Mouse (Mus musculus) liver, postnatal 0 days (tissue): ENCODE measurements around the gene Mrpl35. TPM values are rescaled to one million over a fixed set of nuclear protein-coding genes. Genes with fewer than 3 reads are reported as not detected.

Source experiments
- ATAC-seq: fragments of 200-750 bp; cut with Nextera tagmentation; 2 replicates; pipeline ENCODE4 v1.8.0; 2017; ENCODE audit warnings: mild to moderate bottlenecking, moderate library complexity
- DNase-seq: peaks from one replicate; pipeline ENCODE4 v3.0.0-alpha.2; 2016
- H3K27ac ChIP-seq: fragments of 300-500 bp; sonication (generic); 2 replicates; pipeline ENCODE4 v1.5.1; 2014; ENCODE audit warnings: antibody characterized with exemption, moderate library complexity, mild to moderate bottlenecking, low read depth
- H3K27me3 ChIP-seq: fragments of 300-500 bp; sonication (generic); 2 replicates; pipeline ENCODE4 v1.6.1; 2014; ENCODE audit warnings: low read length, control low read depth, mixed read lengths; ENCODE audit not compliant: insufficient read depth
- H3K36me3 ChIP-seq: fragments of 300-500 bp; sonication (generic); replicated peaks from 2 replicates; pipeline ENCODE4 v1.6.1; 2014; ENCODE audit warnings: mild to moderate bottlenecking, control low read depth, low read length, moderate library complexity, mixed read lengths; ENCODE audit not compliant: insufficient read depth
- H3K4me1 ChIP-seq: fragments of 300-500 bp; sonication (generic); 2 replicates; pipeline ENCODE4 v1.6.1; 2014; ENCODE audit warnings: antibody characterized with exemption, mild to moderate bottlenecking, control low read depth; ENCODE audit not compliant: insufficient read depth
- H3K4me2 ChIP-seq: fragments of 300-500 bp; sonication (generic); 2 replicates; pipeline ENCODE4 v1.6.1; 2014; ENCODE audit warnings: low read depth, mild to moderate bottlenecking, low read length, moderate library complexity, mixed read lengths
- H3K4me3 ChIP-seq: fragments of 300-500 bp; sonication (generic); 2 replicates; pipeline ENCODE4 v1.5.1; 2014; ENCODE audit warnings: low read depth, low read length
- H3K9ac ChIP-seq: fragments of 300-500 bp; sonication (generic); replicated peaks from 2 replicates; pipeline ENCODE4 v1.6.1; 2014; ENCODE audit warnings: mild to moderate bottlenecking, moderate library complexity
- H3K9me3 ChIP-seq: fragments of 300-500 bp; sonication (generic); 2 replicates; pipeline ENCODE4 v1.6.1; 2016; ENCODE audit warnings: mild to moderate bottlenecking, control low read depth, low read length, mixed read lengths
- CTCF ChIP-seq: sonication (generic); IDR thresholded peaks from 2 replicates; pipeline ENCODE4 v1.5.1; 2016; ENCODE audit warnings: antibody characterized with exemption, low read depth
- EP300 ChIP-seq: IDR thresholded peaks from 2 replicates; pipeline ENCODE4 v1.6.1; 2016; ENCODE audit warnings: antibody characterized with exemption, low read depth, mild to moderate bottlenecking
- WGBS: fragments of 180-500 bp; shearing (Covaris S2); extraction: QIAGEN DNeasy Blood & Tissue Kit; methylation state at CpG from one replicate; pipeline ENCODE4 v1.1.7; 2014; ENCODE audit not compliant: insufficient replicate concordance; 5-methylcytosine and 5-hydroxymethylcytosine counted together
- polyA plus RNA-seq: library from polyadenylated mRNA; unstranded; fragments of >200 nt; fragmentation: Nextera tagmentation; extraction: Ambion mirVana; gene quantifications from 2 replicates; pipeline ENCODE4 v1.2.1, GENCODE M21; 2015

The Mrpl35 gene
- polyA plus RNA-seq, 1 experiment from 2014 or later, result 59.4 TPM

GRCm38 (mm10) chr6:71771282-71771681 is 55.5 kb downstream of the Mrpl35 start:
- TF ChIP-seq EP300 (no peak), CTCF (peak; percentile 37)
- no peak for DNase-seq
- Histone ChIP-seq H3K27ac (no peak overlapping the region), H3K4me2 (no peak overlapping the region), H3K4me1 (no peaks in the 10 kb centered on the region), H3K4me3 (no peak overlapping the region), H3K9ac (no peak overlapping the region), H3K9me3 (no peaks in the 10 kb centered on the region), H3K36me3 (no peaks in the 10 kb centered on the region), H3K27me3 (no peaks in the 10 kb centered on the region)
- WGBS, result 85% methylated on average over 4 of the region's 4 CpGs
- ATAC-seq, result no peak

GRCm38 (mm10) chr6:71770856-71771255 is 55.9 kb downstream of the Mrpl35 start:
- 86% methylated on average over 4 of the region's 4 CpGs for WGBS
- Histone ChIP-seq H3K9me3 (no peaks in the 10 kb centered on the region), H3K9ac (no peak overlapping the region), H3K4me3 (no peak overlapping the region), H3K27me3 (no peaks in the 10 kb centered on the region), H3K4me2 (no peak overlapping the region), H3K36me3 (no peaks in the 10 kb centered on the region), H3K4me1 (no peaks in the 10 kb centered on the region), H3K27ac (no peak overlapping the region)
- no peak for ATAC-seq
- DNase-seq, result no peak
- TF ChIP-seq CTCF (no peak), EP300 (no peak)

DNA sequence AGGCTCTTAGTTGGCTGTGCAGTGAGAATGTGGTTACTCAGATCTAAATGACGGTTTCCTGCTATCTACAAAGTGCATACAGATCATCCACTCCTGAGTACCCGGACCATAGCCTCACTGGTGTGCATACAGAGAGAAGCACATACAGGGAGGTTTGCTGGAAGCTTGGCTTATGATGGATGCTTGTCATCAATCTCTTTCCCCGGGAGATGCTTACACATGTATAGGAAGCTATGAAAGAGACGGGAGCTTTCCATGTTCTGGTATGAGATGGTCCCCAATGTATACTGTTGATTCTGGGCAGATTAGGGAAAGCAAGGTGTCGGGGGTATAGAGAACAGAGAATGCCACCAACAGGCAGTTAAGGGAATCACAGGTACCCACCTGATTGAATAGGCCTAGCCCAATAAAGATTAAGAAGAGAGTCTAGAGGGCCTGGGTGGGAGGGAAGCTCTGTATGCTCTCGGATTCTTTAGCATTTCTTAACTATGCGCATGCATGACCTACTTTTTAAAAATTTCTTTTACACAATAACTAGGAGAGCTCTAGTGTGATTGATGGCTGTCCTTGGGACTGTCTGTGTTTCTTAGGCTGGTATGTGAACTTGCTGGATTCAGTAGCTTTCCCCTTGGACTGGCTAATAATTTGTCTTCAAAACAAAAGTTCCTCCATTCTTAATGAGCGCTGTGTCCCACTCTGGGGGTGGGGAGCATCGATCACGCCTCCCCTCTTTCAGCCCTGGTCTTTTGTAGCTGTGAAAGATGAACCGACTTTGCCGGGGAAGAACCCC is 56.7 kb downstream of the Mrpl35 start:
- no peak overlapping the region for H3K4me3 ChIP-seq
- no peaks in the 10 kb centered on the region for H3K9me3 ChIP-seq
- no peaks in the 10 kb centered on the region for H3K27me3 ChIP-seq
- H3K9ac ChIP-seq, result no peak overlapping the region
- no peaks in the 10 kb centered on the region for H3K4me1 ChIP-seq
- WGBS, result 78% methylated on average over 12 of the region's 12 CpGs
- H3K27ac ChIP-seq, result no peak overlapping the region
- TF ChIP-seq CTCF (peak; percentile 43), EP300 (no peak)
- no peak overlapping the region for H3K4me2 ChIP-seq
- no peak for ATAC-seq
- no peaks in the 10 kb centered on the region for H3K36me3 ChIP-seq
- no peak for DNase-seq

GRCm38 (mm10) chr6:71767761-71768160 is 59.0 kb downstream of the Mrpl35 start:
- Histone ChIP-seq H3K36me3 (no peaks in the 10 kb centered on the region), H3K4me1 (no peaks in the 10 kb centered on the region), H3K4me3 (no peak overlapping the region), H3K9me3 (no peaks in the 10 kb centered on the region), H3K4me2 (no peak overlapping the region), H3K27ac (no peak overlapping the region), H3K27me3 (no peaks in the 10 kb centered on the region), H3K9ac (no peak overlapping the region)
- WGBS, result 24% methylated on average over 4 of the region's 4 CpGs
- ATAC-seq (no peak), DNase-seq (no peak)
- no peak for TF ChIP-seq CTCF
- no peak for TF ChIP-seq EP300

Other genes with a start within 250 kb of the Mrpl35 start
- gene Kdm3a, start 194.0 kb downstream of the Mrpl35 start, polyA plus RNA-seq, result 6.6 and 8.8 TPM in 2 replicates
- 1.9 and 2.3 TPM in 2 replicates for gene Reep1, start 119.4 kb downstream of the Mrpl35 start, polyA plus RNA-seq
- 82.5 and 88.1 TPM in 2 replicates for gene Immt, start 4.4 kb upstream of the Mrpl35 start, polyA plus RNA-seq
- 30.4 and 32.0 TPM in 2 replicates for gene Ptcd3, start 81.8 kb upstream of the Mrpl35 start, polyA plus RNA-seq
- gene Polr1a, start 82.1 kb upstream of the Mrpl35 start, polyA plus RNA-seq, result 8.0 and 10.0 TPM in 2 replicates